Mouse (Mus musculus) cerebellum, adult 2 months (tissue): ENCODE results near the gene Rere. TPM values are rescaled to one million over a fixed set of nuclear protein-coding genes. Genes with fewer than 3 reads are reported as not detected.
A peak's percentile ranks its signal among the peaks of the same experiment; 100 is the strongest.
"Not testable (repeated sequence)": the region's sequence is repeated elsewhere in the genome, so short reads cannot be mapped to it uniquely, and the experiment has no call there.

Experiments used
- DNase-seq, 2 experiments: peaks; one replicate each; pipeline ENCODE4 v3.0.0; 2021
- H3K27ac ChIP-seq: fragments of 200-500 bp; 2 replicates; pipeline ENCODE4 v1.5.1; 2012; ENCODE audit warnings: low read length, control low read depth, inconsistent platforms; ENCODE audit not compliant: insufficient read depth
- H3K27me3 ChIP-seq: fragments of 200-500 bp; 2 replicates; pipeline ENCODE4 v1.6.1; 2012; ENCODE audit warnings: inconsistent platforms, mild to moderate bottlenecking, low read length, moderate library complexity; ENCODE audit not compliant: control insufficient read depth, insufficient read depth
- H3K4me1 ChIP-seq: fragments of 200-500 bp; 2 replicates; pipeline ENCODE4 v1.6.1; 2011; ENCODE audit warnings: low read length; ENCODE audit not compliant: control insufficient read depth, insufficient read depth
- H3K4me3 ChIP-seq: fragments of 200-500 bp; replicated peaks from 2 replicates; pipeline ENCODE3; 2011; ENCODE audit warnings: mild to moderate bottlenecking, low read depth, low read length, control low read depth; ENCODE audit not compliant: insufficient read depth
- CTCF ChIP-seq: fragments of 200-500 bp; IDR thresholded peaks from 2 replicates; pipeline ENCODE4 v1.5.1; 2011; ENCODE audit warnings: low read depth, mild to moderate bottlenecking, control low read depth, low read length, moderate library complexity, borderline replicate concordance; ENCODE audit not compliant: insufficient read depth
- POLR2A ChIP-seq: fragments of 200-500 bp; IDR thresholded peaks from 2 replicates; pipeline ENCODE4 v1.6.1; 2011; ENCODE audit warnings: low read length, control low read depth, borderline replicate concordance; ENCODE audit not compliant: insufficient read depth
- WGBS: fragments of 180-500 bp; shearing (Covaris S2); methylation state at CpG from one replicate; pipeline ENCODE4 v1.1.7; 2018; 5-methylcytosine and 5-hydroxymethylcytosine counted together
- polyA plus RNA-seq: library from polyadenylated mRNA; depleted of rRNA; stranded (reverse); fragments of >200 nt; gene quantifications from 2 replicates; pipeline ENCODE4 v1.2.3, GENCODE M21; 2012

Gene Rere
- polyA plus RNA-seq, 1 experiment: 69.1 TPM

- Histone ChIP-seq H3K27ac (no peak overlapping the region), H3K4me3 (no peak overlapping the region), H3K4me1 (peaks cover 7% of the 10 kb centered on the region; the same call in 1 of the 2 replicates), H3K27me3 (no peaks in the 10 kb centered on the region)
- 14% methylated on average over 9 of the region's 9 CpGs for WGBS
- DNase-seq: no peak
- TF ChIP-seq POLR2A (no peak), CTCF (no peak)
Measured at GRCm38 (mm10) chr4:150272725-150273124, 8.7 kb upstream of the Rere start.

- Histone ChIP-seq H3K4me1 (peaks cover 7% of the 10 kb centered on the region; the same call in 1 of the 2 replicates), H3K27ac (no peak overlapping the region), H3K4me3 (no peak overlapping the region), H3K27me3 (no peaks in the 10 kb centered on the region)
- DNase-seq: no peak
- TF ChIP-seq CTCF (no peak), POLR2A (no peak)
- 92% methylated on average over 5 of the region's 5 CpGs for WGBS
Measured at GRCm38 (mm10) chr4:150275531-150275930, 5.9 kb upstream of the Rere start.

- H3K4me3 ChIP-seq, H3K27me3 ChIP-seq, DNase-seq, H3K4me1 ChIP-seq, H3K27ac ChIP-seq: not testable (repeated sequence)
- 84% methylated on average over 7 of the region's 7 CpGs for WGBS
Measured at GRCm38 (mm10) chr4:150279336-150279735, 2.1 kb upstream of the Rere start.

- Histone ChIP-seq H3K4me1 (peaks cover 5% of the 10 kb centered on the region; the same call in 1 of the 2 replicates), H3K27me3 (no peaks in the 10 kb centered on the region), H3K27ac (no peak overlapping the region), H3K4me3 (no peak overlapping the region)
- DNase-seq: no peak
- TF ChIP-seq POLR2A: no peak
- TF ChIP-seq CTCF: no peak
- 41% methylated on average over 2 of the region's 2 CpGs for WGBS
Measured at GRCm38 (mm10) chr4:150280002-150280401, 1.4 kb upstream of the Rere start.

- WGBS: 49% methylated on average over 4 of the region's 4 CpGs
- Histone ChIP-seq H3K27me3 (no peaks in the 10 kb centered on the region), H3K4me3 (peak overlapping the region; percentile 23), H3K4me1 (peaks cover 5% of the 10 kb centered on the region; the same call in 1 of the 2 replicates), H3K27ac (no peak overlapping the region; the same call in 1 of the 2 replicates)
- no peak for TF ChIP-seq CTCF
- TF ChIP-seq POLR2A: no peak
- no peak for DNase-seq
Measured at GRCm38 (mm10) chr4:150280459-150280858, 987 bp upstream of the Rere start.

- DNase-seq: peak; percentile 53 to 70
- WGBS: under 1% methylated on average over 49 of the region's 50 CpGs
- Histone ChIP-seq H3K4me3 (peak overlapping the region; percentile 65), H3K4me1 (peaks cover 10% of the 10 kb centered on the region), H3K27ac (peak overlapping the region; percentile 34), H3K27me3 (no peaks in the 10 kb centered on the region)
- TF ChIP-seq CTCF (no peak), POLR2A (no peak)
Measured at GRCm38 (mm10) chr4:150281891-150282630, 615 bp downstream of the Rere start.

GRCm38 (mm10) chr4:150282631-150283334, 1.3 kb downstream of the Rere start:
- DNase-seq: no peak
- Histone ChIP-seq H3K4me3 (peak overlapping the region; percentile 59), H3K27me3 (no peaks in the 10 kb centered on the region), H3K27ac (peak overlapping the region; percentile 43; the same call in 1 of the 2 replicates), H3K4me1 (peaks cover 11% of the 10 kb centered on the region)
- WGBS: 4% methylated on average over 5 of the region's 5 CpGs
- TF ChIP-seq POLR2A (no peak), CTCF (no peak)

- Histone ChIP-seq H3K4me3 (peak overlapping the region; percentile 59), H3K4me1 (peaks cover 12% of the 10 kb centered on the region), H3K27me3 (no peaks in the 10 kb centered on the region), H3K27ac (peak overlapping the region; percentile 65)
- peak; percentile 31 to 35 for DNase-seq
- TF ChIP-seq POLR2A: no peak
- TF ChIP-seq CTCF: no peak
- WGBS: 8% methylated on average over 2 of the region's 2 CpGs
Measured at GRCm38 (mm10) chr4:150283335-150283638, 1.8 kb downstream of the Rere start.
